Mouse (Mus musculus): ENCODE results near the gene Ptov1. TPM values are rescaled to one million over a fixed set of nuclear protein-coding genes. Genes with fewer than 3 reads are reported as not detected.

Ptov1 gene
- polyA plus RNA-seq, 1 experiment from 2014 or later: 501 TPM

GRCm38 (mm10) chr7:44818164-44818563 is 51.4 kb downstream of the Ptov1 start:
- Histone ChIP-seq H3K4me3 (ENCODE audit: low read length) (peak overlapping the region; percentile 87), H3K27ac (ENCODE audit: low read depth, low read length) (no peak overlapping the region), H3K9me3 (ENCODE audit: control insufficient read depth, low read length) (no peaks in the 10 kb centered on the region), H3K9ac (ENCODE audit: low read depth, low read length) (peak overlapping the region; percentile 98; the same call in 1 of the 2 replicates), H3K27me3 (ENCODE audit: control insufficient read depth, insufficient read depth, low read length) (no peaks in the 10 kb centered on the region), H3K4me1 (ENCODE audit: control insufficient read depth, insufficient read depth, low read length) (peaks cover 28% of the 10 kb centered on the region), H3K4me2 (replicated peaks; ENCODE audit: low read depth, low read length) (peak overlapping the region; percentile 67), H3K36me3 (ENCODE audit: control insufficient read depth, insufficient read depth, low read length) (peaks cover 7% of the 10 kb centered on the region; the same call in 1 of the 2 replicates)
- ATAC-seq (ENCODE audit: low FRiP score, low TSS enrichment): no peak
- WGBS: 40% methylated on average over 2 of the region's 2 CpGs

GRCm38 (mm10) chr7:44817441-44817840 is 52.1 kb downstream of the Ptov1 start:
- Histone ChIP-seq H3K36me3 (ENCODE audit: control insufficient read depth, insufficient read depth, low read length) (peaks cover 7% of the 10 kb centered on the region; the same call in 1 of the 2 replicates), H3K27me3 (ENCODE audit: control insufficient read depth, insufficient read depth, low read length) (no peaks in the 10 kb centered on the region), H3K27ac (ENCODE audit: low read depth, low read length) (no peak overlapping the region), H3K4me3 (ENCODE audit: low read length) (peak overlapping the region; percentile 87), H3K9me3 (ENCODE audit: control insufficient read depth, low read length) (no peaks in the 10 kb centered on the region), H3K4me1 (ENCODE audit: control insufficient read depth, insufficient read depth, low read length) (peaks cover 28% of the 10 kb centered on the region), H3K9ac (ENCODE audit: low read depth, low read length) (peak overlapping the region; percentile 98), H3K4me2 (replicated peaks; ENCODE audit: low read depth, low read length) (peak overlapping the region; percentile 67)
- WGBS: 31% methylated on average over 3 of the region's 3 CpGs
- ATAC-seq (ENCODE audit: low FRiP score, low TSS enrichment): no peak

GRCm38 (mm10) chr7:44816470-44817021 is 53.0 kb downstream of the Ptov1 start, which contains the start of gene Atf5:
Gene Atf5, minus strand, starts transcription at chr7:44816658.
- peak within 1 kb of the TSS; percentile 87 for H3K4me3 ChIP-seq (ENCODE audit: low read length)
- H3K27me3 ChIP-seq (ENCODE audit: control insufficient read depth, insufficient read depth, low read length): no peaks in the 10 kb centered on the region
- under 1% methylated on average over 41 of the region's 57 CpGs for WGBS
- no peaks in the 10 kb centered on the region for H3K9me3 ChIP-seq (ENCODE audit: control insufficient read depth, low read length)
- peaks cover 7% of the 10 kb centered on the region; the same call in 1 of the 2 replicates for H3K36me3 ChIP-seq (ENCODE audit: control insufficient read depth, insufficient read depth, low read length)
- H3K27ac ChIP-seq (ENCODE audit: low read depth, low read length): peak within 1 kb of the TSS; percentile 99
- H3K4me2 ChIP-seq (replicated peaks; ENCODE audit: low read depth, low read length): peak within 1 kb of the TSS; percentile 67
- peak; percentile 32 for ATAC-seq (ENCODE audit: low FRiP score, low TSS enrichment)
- peak within 1 kb of the TSS; percentile 98 for H3K9ac ChIP-seq (ENCODE audit: low read depth, low read length)
- H3K4me1 ChIP-seq (ENCODE audit: control insufficient read depth, insufficient read depth, low read length): peaks cover 28% of the 10 kb centered on the region

- ATAC-seq (ENCODE audit: low FRiP score, low TSS enrichment): peak; percentile 96
- Histone ChIP-seq H3K4me1 (ENCODE audit: control insufficient read depth, insufficient read depth, low read length) (peaks cover 23% of the 10 kb centered on the region), H3K9ac (ENCODE audit: low read depth, low read length) (peak within 1 kb of the TSS; percentile 98), H3K27me3 (ENCODE audit: control insufficient read depth, insufficient read depth, low read length) (no peaks in the 10 kb centered on the region), H3K27ac (ENCODE audit: low read depth, low read length) (peak within 1 kb of the TSS; percentile 99), H3K9me3 (ENCODE audit: control insufficient read depth, low read length) (no peaks in the 10 kb centered on the region), H3K36me3 (ENCODE audit: control insufficient read depth, insufficient read depth, low read length) (peaks cover 11% of the 10 kb centered on the region; the same call in 1 of the 2 replicates), H3K4me2 (replicated peaks; ENCODE audit: low read depth, low read length) (peak within 1 kb of the TSS; percentile 67), H3K4me3 (ENCODE audit: low read length) (peak within 1 kb of the TSS; percentile 87)
- WGBS: 1% methylated on average over 62 of the region's 62 CpGs
Measured at GRCm38 (mm10) chr7:44815721-44816469, 53.7 kb downstream of the Ptov1 start, which contains the start of the genes Nup62 and Il4i1. Gene Nup62, plus strand, starts transcription at chr7:44816088. Gene Il4i1, plus strand, starts transcription at chr7:44816387.

- Histone ChIP-seq H3K4me1 (ENCODE audit: control insufficient read depth, insufficient read depth, low read length) (peaks cover 20% of the 10 kb centered on the region), H3K9ac (ENCODE audit: low read depth, low read length) (peak overlapping the region; percentile 98; the same call in 1 of the 2 replicates), H3K36me3 (ENCODE audit: control insufficient read depth, insufficient read depth, low read length) (peaks cover 11% of the 10 kb centered on the region; the same call in 1 of the 2 replicates), H3K9me3 (ENCODE audit: control insufficient read depth, low read length) (no peaks in the 10 kb centered on the region), H3K27me3 (ENCODE audit: control insufficient read depth, insufficient read depth, low read length) (no peaks in the 10 kb centered on the region), H3K4me2 (replicated peaks; ENCODE audit: low read depth, low read length) (peak overlapping the region; percentile 67), H3K27ac (ENCODE audit: low read depth, low read length) (peak overlapping the region; percentile 99; the same call in 1 of the 2 replicates), H3K4me3 (ENCODE audit: low read length) (peak overlapping the region; percentile 87)
- WGBS: 35% methylated on average over 14 of the region's 14 CpGs
- ATAC-seq (ENCODE audit: low FRiP score, low TSS enrichment): 0 out of 2 replicates have a peak, but pooled peaks have one; percentile 0
Measured at GRCm38 (mm10) chr7:44814952-44815553, 54.5 kb downstream of the Ptov1 start.

- no peak for ATAC-seq (ENCODE audit: low FRiP score, low TSS enrichment)
- Histone ChIP-seq H3K36me3 (ENCODE audit: control insufficient read depth, insufficient read depth, low read length) (peaks cover 11% of the 10 kb centered on the region; the same call in 1 of the 2 replicates), H3K4me1 (ENCODE audit: control insufficient read depth, insufficient read depth, low read length) (peaks cover 20% of the 10 kb centered on the region), H3K27me3 (ENCODE audit: control insufficient read depth, insufficient read depth, low read length) (no peaks in the 10 kb centered on the region), H3K4me3 (ENCODE audit: low read length) (no peak overlapping the region), H3K9me3 (ENCODE audit: control insufficient read depth, low read length) (no peaks in the 10 kb centered on the region), H3K4me2 (replicated peaks; ENCODE audit: low read depth, low read length) (no peak overlapping the region), H3K27ac (ENCODE audit: low read depth, low read length) (no peak overlapping the region), H3K9ac (ENCODE audit: low read depth, low read length) (no peak overlapping the region)
- 92% methylated on average over 4 of the region's 4 CpGs for WGBS
Measured at GRCm38 (mm10) chr7:44814423-44814822, 55.2 kb downstream of the Ptov1 start.

- peaks cover 16% of the 10 kb centered on the region for H3K4me1 ChIP-seq (ENCODE audit: control insufficient read depth, insufficient read depth, low read length)
- H3K4me2 ChIP-seq (replicated peaks; ENCODE audit: low read depth, low read length): no peak overlapping the region
- H3K9me3 ChIP-seq (ENCODE audit: control insufficient read depth, low read length): no peaks in the 10 kb centered on the region
- ATAC-seq (ENCODE audit: low FRiP score, low TSS enrichment): no peak
- no peak overlapping the region for H3K9ac ChIP-seq (ENCODE audit: low read depth, low read length)
- no peak overlapping the region for H3K4me3 ChIP-seq (ENCODE audit: low read length)
- H3K27ac ChIP-seq (ENCODE audit: low read depth, low read length): no peak overlapping the region
- WGBS: 87% methylated on average over 3 of the region's 3 CpGs
- peaks cover 11% of the 10 kb centered on the region; the same call in 1 of the 2 replicates for H3K36me3 ChIP-seq (ENCODE audit: control insufficient read depth, insufficient read depth, low read length)
- H3K27me3 ChIP-seq (ENCODE audit: control insufficient read depth, insufficient read depth, low read length): no peaks in the 10 kb centered on the region
Measured at GRCm38 (mm10) chr7:44813985-44814384, 55.6 kb downstream of the Ptov1 start.
